ENCODE assay signal across 9 mouse cellular contexts in genomic region chr11:119304904-119305712, GRCm38 (mm10). TPM values are rescaled to one million over a fixed set of nuclear protein-coding genes. Genes with fewer than 3 reads are reported as not detected.
DNase-seq lines count a peak whose midpoint lies in the region; ATAC-seq and TF ChIP-seq lines count a peak whose summit lies in the region.
"Had no signal": no experiment of that assay in that cellular context is flagged by ENCODE, and none has a peak within 500 bp of the region (broad histone marks: within the 10 kb centered on the region; RNA-seq: fewer than 3 reads in every experiment).

No protein-coding gene starts in this region.

- peak overlapping the region; percentile 32 to 48; a peak in 2 of 4 replicates for H3K4me3 ChIP-seq in ES-E14 (ENCODE audit: insufficient read depth in 1 of 2, low read depth in 1 of 2, low read length in 2 of 2, poor library complexity in 1 of 2, severe bottlenecking in 1 of 2)
- H3K4me3 ChIP-seq in limb, embryonic 11.5 days (ENCODE audit: low read depth, low read length): no peak overlapping the region
- H3K4me3 ChIP-seq in neural tube, embryonic 15.5 days (replicated peaks): no peak overlapping the region

- no peak overlapping the region for H3K27ac ChIP-seq in ES-E14 (ENCODE audit: insufficient read depth, low read depth, low read length, poor library complexity, severe bottlenecking)
- no peak overlapping the region for H3K27ac ChIP-seq in limb, embryonic 11.5 days (replicated peaks; ENCODE audit: low read depth, low read length)
- no peak overlapping the region for H3K27ac ChIP-seq in neural tube, embryonic 15.5 days (replicated peaks)

- H3K36me3 ChIP-seq in ES-E14 (ENCODE audit: control insufficient read depth, insufficient read depth, low read length, poor library complexity, severe bottlenecking): no peaks in the 10 kb centered on the region
- H3K36me3 ChIP-seq in limb, embryonic 11.5 days (ENCODE audit: control insufficient read depth, insufficient read depth, low read length): no peaks in the 10 kb centered on the region
- H3K36me3 ChIP-seq in neural tube, embryonic 15.5 days: no peaks in the 10 kb centered on the region

- in situ Hi-C loops in ES-E14 (cut with MboI; ENCODE audit: low sequenced_read_pairs in 2 of 2, unreplicated experiment in 2 of 2): no loop called here

- ATAC-seq in limb, embryonic 11.5 days (ENCODE audit: insufficient number of reproducible peaks, low FRiP score, low TSS enrichment, low read depth): no peak
- 0 out of 2 replicates have a peak, but pooled peaks have one; percentile 27 for ATAC-seq in neural tube, embryonic 15.5 days (ENCODE audit: low FRiP score)

- WGBS in limb, embryonic 11.5 days: 42% methylated on average over 16 of the region's 16 CpGs
- WGBS in neural tube, embryonic 15.5 days: 44% methylated on average over 16 of the region's 16 CpGs

- H3K4me2 ChIP-seq in limb, embryonic 11.5 days (ENCODE audit: low read depth, severe bottlenecking): no peak overlapping the region
- no peak overlapping the region for H3K4me2 ChIP-seq in neural tube, embryonic 15.5 days

- no peaks in the 10 kb centered on the region for H3K9me3 ChIP-seq in ES-E14 (ENCODE audit: control insufficient read depth, insufficient read depth, low read depth, low read length)
- no peaks in the 10 kb centered on the region for H3K9me3 ChIP-seq in limb, embryonic 11.5 days (ENCODE audit: control insufficient read depth, low read length)
- H3K9me3 ChIP-seq in neural tube, embryonic 15.5 days (replicated peaks): no peaks in the 10 kb centered on the region

- H3K9ac ChIP-seq in ES-E14 (ENCODE audit: insufficient read depth, low read depth, low read length, poor library complexity, severe bottlenecking): peak overlapping the region; percentile 53; the same call in 1 of the 2 replicates
- no peak overlapping the region for H3K9ac ChIP-seq in limb, embryonic 11.5 days (ENCODE audit: low read length)
- no peak overlapping the region for H3K9ac ChIP-seq in neural tube, embryonic 15.5 days (replicated peaks)

- peak; percentile 49 to 57 for DNase-seq in layer of hippocampus, postnatal 10 days (ENCODE audit: low spot score in 2 of 2)
- DNase-seq in layer of hippocampus, adult 8-10 months (ENCODE audit: low spot score in 2 of 2): no peak
- peak; percentile 66 for DNase-seq in ES-E14 (ENCODE audit: low read depth, low spot score)
- DNase-seq in brain, adult 2 months (ENCODE audit: low read depth, low spot score): peak; percentile 72
- DNase-seq in gastrocnemius, postnatal 14 days: peak; percentile 42
- peak; percentile 70 for DNase-seq in limb, embryonic 11.5 days (ENCODE audit: low spot score)
- DNase-seq in left cerebral cortex, postnatal 36 days (ENCODE audit: low spot score in 2 of 2): no peak

- peaks cover 3 to 9% of the 10 kb centered on the region in 2 experiments; a peak in 1 of 4 replicates for H3K4me1 ChIP-seq in ES-E14 (ENCODE audit: control insufficient read depth in 2 of 2, insufficient read depth in 2 of 2, low read length in 2 of 2, poor library complexity in 1 of 2)
- H3K4me1 ChIP-seq in limb, embryonic 11.5 days (ENCODE audit: control insufficient read depth, insufficient read depth, low read length): peaks cover 7% of the 10 kb centered on the region
- H3K4me1 ChIP-seq in neural tube, embryonic 15.5 days: peaks cover 23% of the 10 kb centered on the region

- peaks cover 2% of the 10 kb centered on the region; the same call in 1 of the 2 replicates for H3K27me3 ChIP-seq in limb, embryonic 11.5 days (ENCODE audit: control insufficient read depth, insufficient read depth, low read length)
- H3K27me3 ChIP-seq in neural tube, embryonic 15.5 days (replicated peaks): no peaks in the 10 kb centered on the region; the same call in 1 of the 2 replicates

- intact Hi-C loops in gastrocnemius, postnatal 14 days (cut with DNase I; ENCODE audit: low total_unique reads): loop anchor here (10.0 kb wide), 1 partner anchor 50 kb away; the partner anchor contains the start of genes Sgsh and Slc26a11
- intact Hi-C loops in left cerebral cortex, postnatal 36 days (cut with DNase I): loop anchor here (5.0 kb wide), 1 partner anchor 57 kb away; no protein-coding TSS in a partner anchor

TF ChIP-seq in ES-E14, 5 proteins besides CTCF, POLR2A, EP300 and RAD21:
- peak; percentile 18 for TF ChIP-seq ZC3H11A (IDR thresholded peaks at IDR 0.05; ENCODE audit: borderline replicate concordance, low read depth, low read length)
- TF ChIP-seq CHD2 (IDR thresholded peaks at IDR 0.05; ENCODE audit: low read depth, low read length): no peak

RNA-seq across cellular contexts. Expression of gene Card14, which starts 2.5 kb away (rescaled TPM):
- total RNA-seq in layer of hippocampus, postnatal 10 days (2021): under 1 TPM; 0.25 to 0.38 TPM
- under 1 TPM; 0.36 to 0.71 (median 0.52) TPM for total RNA-seq in layer of hippocampus, adult 8-10 months (2022)
- 0.22 and 0.58 TPM in 2 replicates for total RNA-seq in ES-E14 (2012; rRNA removed)
- total RNA-seq in gastrocnemius, postnatal 14 days (2021): 1 to 10 TPM in 1 of 2 experiments, under 1 TPM in 1; 0.64 to 1.3 TPM
- 0.17 and 0.18 TPM in 2 replicates for polyA plus RNA-seq in limb, embryonic 11.5 days (2014; fragmentation: Nextera tagmentation; extraction: Ambion mirVana)
- polyA plus RNA-seq in neural tube, embryonic 15.5 days (2015; fragmentation: Nextera tagmentation; extraction: Ambion mirVana): 0.33 and 0.69 TPM in 2 replicates
- total RNA-seq in left cerebral cortex, postnatal 36 days (2021): under 1 TPM; 0.07 to 0.14 TPM
- total RNA-seq: heart, adult 18-20 months had no signal

RNA-seq across cellular contexts. Expression of gene Eif4a3, which starts 5.2 kb away (rescaled TPM):
- total RNA-seq in layer of hippocampus, postnatal 10 days (2021): 10 to 100 TPM; 88.9 to 93.0 TPM
- 10 to 100 TPM; 89.1 to 93.4 (median 90.6) TPM for total RNA-seq in layer of hippocampus, adult 8-10 months (2022)
- 337 and 400 TPM in 2 replicates for total RNA-seq in ES-E14 (2012; rRNA removed)
- total RNA-seq in gastrocnemius, postnatal 14 days (2021): 10 to 100 TPM; 43.8 to 52.4 TPM
- 463 and 475 TPM in 2 replicates for polyA plus RNA-seq in limb, embryonic 11.5 days (2014; fragmentation: Nextera tagmentation; extraction: Ambion mirVana)
- 241 and 279 TPM in 2 replicates for polyA plus RNA-seq in neural tube, embryonic 15.5 days (2015; fragmentation: Nextera tagmentation; extraction: Ambion mirVana)
- total RNA-seq in left cerebral cortex, postnatal 36 days (2021): 10 to 100 TPM; 74.7 to 78.6 TPM

RNA-seq across cellular contexts. Expression of gene Gaa, which starts 37.4 kb away (rescaled TPM):
- 100 to 1,000 TPM; 131 to 136 TPM for total RNA-seq in layer of hippocampus, postnatal 10 days (2021)
- total RNA-seq in layer of hippocampus, adult 8-10 months (2022): 100 to 1,000 TPM; 336 to 359 (median 339) TPM
- total RNA-seq in ES-E14 (2012; rRNA removed): 69.3 and 116 TPM in 2 replicates
- total RNA-seq in gastrocnemius, postnatal 14 days (2021): 10 to 100 TPM; 79.1 to 81.6 TPM
- 16.5 and 17.9 TPM in 2 replicates for polyA plus RNA-seq in limb, embryonic 11.5 days (2014; fragmentation: Nextera tagmentation; extraction: Ambion mirVana)
- polyA plus RNA-seq in neural tube, embryonic 15.5 days (2015; fragmentation: Nextera tagmentation; extraction: Ambion mirVana): 102 and 105 TPM in 2 replicates
- total RNA-seq in left cerebral cortex, postnatal 36 days (2021): 100 to 1,000 TPM; 220 to 253 TPM

RNA-seq across cellular contexts. Expression of gene Sgsh, which starts 50.2 kb away (rescaled TPM):
- total RNA-seq in layer of hippocampus, postnatal 10 days (2021): 1 to 10 TPM; 4.7 to 5.1 TPM
- total RNA-seq in layer of hippocampus, adult 8-10 months (2022): 1 to 10 TPM; 5.9 to 8.0 (median 7.0) TPM
- total RNA-seq in ES-E14 (2012; rRNA removed): 3.4 and 4.9 TPM in 2 replicates
- 1 to 10 TPM; 3.2 to 4.5 TPM for total RNA-seq in gastrocnemius, postnatal 14 days (2021)
- polyA plus RNA-seq in limb, embryonic 11.5 days (2014; fragmentation: Nextera tagmentation; extraction: Ambion mirVana): 4.9 and 6.2 TPM in 2 replicates
- polyA plus RNA-seq in neural tube, embryonic 15.5 days (2015; fragmentation: Nextera tagmentation; extraction: Ambion mirVana): 4.7 and 5.6 TPM in 2 replicates
- 1 to 10 TPM; 4.3 to 4.7 TPM for total RNA-seq in left cerebral cortex, postnatal 36 days (2021)

RNA-seq across cellular contexts. Expression of gene Slc26a11, which starts 50.2 kb away (rescaled TPM):
- total RNA-seq in layer of hippocampus, postnatal 10 days (2021): 1 to 10 TPM; 5.4 to 6.3 TPM
- 1 to 10 TPM; 6.0 to 6.9 (median 6.3) TPM for total RNA-seq in layer of hippocampus, adult 8-10 months (2022)
- total RNA-seq in ES-E14 (2012; rRNA removed): 4.4 and 7.4 TPM in 2 replicates
- total RNA-seq in gastrocnemius, postnatal 14 days (2021): 1 to 10 TPM; 2.7 to 2.9 TPM
- 7.3 and 7.4 TPM in 2 replicates for polyA plus RNA-seq in limb, embryonic 11.5 days (2014; fragmentation: Nextera tagmentation; extraction: Ambion mirVana)
- 5.8 and 7.3 TPM in 2 replicates for polyA plus RNA-seq in neural tube, embryonic 15.5 days (2015; fragmentation: Nextera tagmentation; extraction: Ambion mirVana)
- total RNA-seq in left cerebral cortex, postnatal 36 days (2021): 1 to 10 TPM; 3.5 to 4.3 TPM

Comparison
In these comparisons a context has a peak if more than half of its experiments do, and no peak if none do; other contexts are left out.
1. DNase-seq: peak in layer of hippocampus, postnatal 10 days (2 of 2), ES-E14 (single experiment), brain, adult 2 months (single experiment), gastrocnemius, postnatal 14 days (single experiment) and limb, embryonic 11.5 days (single experiment); none in layer of hippocampus, adult 8-10 months (0 of 2) and left cerebral cortex, postnatal 36 days (0 of 2).
2. H3K4me3 ChIP-seq: peak in ES-E14 (2 of 2); none in limb, embryonic 11.5 days (single experiment) and neural tube, embryonic 15.5 days (single experiment).